Mouse (Mus musculus): ENCODE results near the gene Olfr266. TPM values are rescaled to one million over a fixed set of nuclear protein-coding genes. Genes with fewer than 3 reads are reported as not detected.

Olfr266 gene
- polyA plus RNA-seq, 1 experiment from 2014 or later: not detected

DNA sequence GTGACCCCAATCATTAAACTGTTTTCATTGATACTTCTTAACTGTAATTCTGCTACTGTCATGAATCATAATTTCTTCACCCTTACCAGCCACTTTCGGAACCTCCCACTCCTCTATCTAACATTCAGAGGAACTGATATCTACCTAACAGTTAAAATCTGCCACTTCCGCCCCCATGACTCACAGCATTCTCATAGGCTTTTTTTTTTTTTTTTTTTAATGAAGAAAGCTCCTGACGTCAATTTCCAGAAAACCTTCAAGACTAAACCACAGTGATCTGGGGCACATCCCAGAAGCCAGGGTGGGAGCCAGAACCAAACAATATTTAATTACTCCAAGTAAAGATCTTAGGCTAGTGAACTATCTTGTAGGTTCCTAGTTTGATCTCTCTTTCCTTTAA lies 41.0 kb downstream of the Olfr266 start:
- ATAC-seq (ENCODE audit: low read depth): no peak
- Histone ChIP-seq H3K4me2 (ENCODE audit: low read depth, low read length) (no peak overlapping the region), H3K27ac (ENCODE audit: low read length) (no peak overlapping the region), H3K4me1 (replicated peaks; ENCODE audit: control insufficient read depth, insufficient read depth, low read length) (no peaks in the 10 kb centered on the region), H3K27me3 (ENCODE audit: control insufficient read depth, insufficient read depth, low read depth, low read length) (no peaks in the 10 kb centered on the region), H3K9me3 (ENCODE audit: control insufficient read depth, low read length) (no peaks in the 10 kb centered on the region), H3K36me3 (ENCODE audit: control insufficient read depth, insufficient read depth, low read length) (no peaks in the 10 kb centered on the region), H3K4me3 (ENCODE audit: low read length) (no peak overlapping the region), H3K9ac (ENCODE audit: low read length) (no peak overlapping the region)
- WGBS: 63% methylated on average over 3 of the region's 3 CpGs

GRCm38 (mm10) chr3:106771834-106772233 lies 54.3 kb downstream of the Olfr266 start:
- H3K27ac ChIP-seq (ENCODE audit: low read length): no peak overlapping the region
- H3K4me3 ChIP-seq (ENCODE audit: low read length): no peak overlapping the region
- H3K36me3 ChIP-seq (ENCODE audit: control insufficient read depth, insufficient read depth, low read length): no peaks in the 10 kb centered on the region
- no peaks in the 10 kb centered on the region for H3K4me1 ChIP-seq (replicated peaks; ENCODE audit: control insufficient read depth, insufficient read depth, low read length)
- 74% methylated on average over 1 of the region's 1 CpGs for WGBS
- H3K9me3 ChIP-seq (ENCODE audit: control insufficient read depth, low read length): no peaks in the 10 kb centered on the region
- H3K4me2 ChIP-seq (ENCODE audit: low read depth, low read length): no peak overlapping the region
- ATAC-seq (ENCODE audit: low read depth): no peak
- H3K9ac ChIP-seq (ENCODE audit: low read length): no peak overlapping the region
- H3K27me3 ChIP-seq (ENCODE audit: control insufficient read depth, insufficient read depth, low read depth, low read length): no peaks in the 10 kb centered on the region

Other genes with a start within 250 kb of the Olfr266 start
- 14.8 and 17.9 TPM in 2 replicates for gene Lrif1, start 141.3 kb downstream of the Olfr266 start, polyA plus RNA-seq (2015; fragmentation: Nextera tagmentation; extraction: Ambion mirVana)
- gene Cd53, start 36.1 kb downstream of the Olfr266 start, polyA plus RNA-seq (2015; fragmentation: Nextera tagmentation; extraction: Ambion mirVana): 10.3 and 10.5 TPM in 2 replicates
- 1.7 and 1.9 TPM in 2 replicates for gene Kcna3, start 209.9 kb upstream of the Olfr266 start, polyA plus RNA-seq (2015; fragmentation: Nextera tagmentation; extraction: Ambion mirVana)

Measured in lung, embryonic 16.5 days (tissue).